Mouse (Mus musculus): ENCODE measurements around the gene Lcorl. TPM values are rescaled to one million over a fixed set of nuclear protein-coding genes. Genes with fewer than 3 reads are reported as not detected.

Lcorl gene
- total RNA-seq (2022) = 10 to 100 TPM; 22.9 to 28.4 (median 23.1) TPM

- DNase-seq = peak; percentile 95
Measured at GRCm38 (mm10) chr5:45857254-45858011, at the start of gene Lcorl. Gene Lcorl, minus strand, starts transcription at chr5:45857615.

- DNase-seq = no peak
Measured at GRCm38 (mm10) chr5:45904683-45905082, 47.3 kb upstream of the Lcorl start.

- DNase-seq = no peak
Measured at GRCm38 (mm10) chr5:45903246-45903645, 45.8 kb upstream of the Lcorl start.

GRCm38 (mm10) chr5:45895362-45895761, 37.9 kb upstream of the Lcorl start:
- no peak for DNase-seq

GRCm38 (mm10) chr5:45893696-45894095, 36.3 kb upstream of the Lcorl start:
- DNase-seq = no peak

GRCm38 (mm10) chr5:45876328-45876727, 18.9 kb upstream of the Lcorl start:
- DNase-seq = no peak

- DNase-seq = no peak
Measured at GRCm38 (mm10) chr5:45875472-45875871, 18.1 kb upstream of the Lcorl start.

GRCm38 (mm10) chr5:45874284-45875030, 17.0 kb upstream of the Lcorl start:
- DNase-seq = no peak

- DNase-seq = no peak
Measured at GRCm38 (mm10) chr5:45858368-45858767, 953 bp upstream of the Lcorl start.

- DNase-seq = no peak
Measured at GRCm38 (mm10) chr5:45856876-45857253, 550 bp downstream of the Lcorl start.

- peak; percentile 41 for DNase-seq
Measured at GRCm38 (mm10) chr5:45856303-45856821, 1.1 kb downstream of the Lcorl start.

GRCm38 (mm10) chr5:45855526-45856302, 1.7 kb downstream of the Lcorl start:
- DNase-seq = peak; percentile 47

GRCm38 (mm10) chr5:45844723-45845122, 12.7 kb downstream of the Lcorl start:
- DNase-seq = no peak

GRCm38 (mm10) chr5:45835131-45835530, 22.3 kb downstream of the Lcorl start:
- no peak for DNase-seq

GRCm38 (mm10) chr5:45811527-45811926, 45.9 kb downstream of the Lcorl start:
- no peak for DNase-seq

GRCm38 (mm10) chr5:45791864-45792263, 65.6 kb downstream of the Lcorl start:
- no peak for DNase-seq

- DNase-seq = no peak
Measured at GRCm38 (mm10) chr5:45790221-45790620, 67.2 kb downstream of the Lcorl start.

GRCm38 (mm10) chr5:45757502-45758121, 99.8 kb downstream of the Lcorl start:
- no peak for DNase-seq

GRCm38 (mm10) chr5:45737911-45738310, 119.5 kb downstream of the Lcorl start:
- DNase-seq = no peak

GRCm38 (mm10) chr5:45733751-45734150, 123.7 kb downstream of the Lcorl start:
- no peak for DNase-seq

GRCm38 (mm10) chr5:45718848-45719488, 138.4 kb downstream of the Lcorl start:
- DNase-seq = no peak

GRCm38 (mm10) chr5:45709653-45710052, 147.8 kb downstream of the Lcorl start:
- no peak for DNase-seq

Measured in adrenal gland, adult 8-10 months (tissue).